Mouse (Mus musculus) c-Kit-negative CD71-positive TER-119-positive erythroid progenitor cells, embryonic 14.5 days (primary cell): Measurements from ENCODE around the gene Hoxd13.

Experiments used
- DNase-seq: peaks from one replicate; pipeline ENCODE4 v3.0.0-alpha.2; 2013; ENCODE audit warnings: low read depth, low spot score

Hoxd13 gene

DNA sequence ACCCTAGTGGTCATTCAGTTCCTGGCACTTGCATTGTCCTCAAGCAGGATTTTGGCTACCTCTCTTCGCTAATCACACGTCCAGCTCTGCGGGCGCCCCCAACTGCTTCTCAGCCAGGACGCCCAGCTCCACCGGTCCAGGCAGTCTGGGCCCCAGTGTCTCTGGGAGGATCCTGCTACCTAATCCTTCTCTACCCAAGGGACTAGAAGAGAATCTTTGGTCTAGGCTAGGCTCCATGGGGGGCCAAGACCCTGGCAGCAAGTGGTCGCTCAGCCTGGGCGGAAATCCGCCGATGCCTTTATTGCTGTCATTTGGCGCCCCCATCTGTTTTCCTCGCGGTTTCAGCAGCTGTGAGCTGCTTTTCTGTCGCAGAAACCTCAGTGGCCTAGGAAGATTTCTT, 6.4 kb upstream of the Hoxd13 start:
- DNase-seq: no peak

DNA sequence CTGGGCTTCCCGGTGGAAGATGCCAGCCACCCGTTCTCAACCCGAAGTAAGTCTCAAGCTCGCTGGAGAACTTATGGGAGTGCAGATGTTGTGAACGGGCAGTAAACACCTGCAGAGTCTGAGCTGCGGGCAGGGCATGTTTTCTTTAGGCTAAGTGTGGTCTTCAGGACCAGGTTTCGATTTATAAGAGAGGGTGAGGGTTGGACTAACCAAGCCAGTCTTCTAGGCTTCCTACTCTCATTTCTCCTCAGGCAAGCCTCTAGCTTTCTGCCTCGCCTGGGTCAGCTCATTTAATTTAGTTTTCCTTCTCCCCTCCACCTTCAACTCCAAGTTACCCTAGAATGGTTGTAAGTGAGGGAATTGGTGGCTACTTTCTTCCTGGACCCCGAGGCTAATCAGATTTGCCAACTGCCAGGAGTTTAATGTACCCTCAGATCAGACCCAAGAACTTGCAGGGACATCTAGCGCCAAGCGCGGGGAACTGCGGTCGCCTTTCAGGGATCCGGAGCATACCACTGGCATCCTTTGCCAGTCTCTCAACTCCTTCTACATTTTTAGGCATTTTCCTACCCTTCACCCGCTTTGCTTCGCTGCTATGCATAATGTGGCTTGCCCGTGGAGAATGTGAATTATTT, 4.7 kb upstream of the Hoxd13 start:
- no peak for DNase-seq

DNA sequence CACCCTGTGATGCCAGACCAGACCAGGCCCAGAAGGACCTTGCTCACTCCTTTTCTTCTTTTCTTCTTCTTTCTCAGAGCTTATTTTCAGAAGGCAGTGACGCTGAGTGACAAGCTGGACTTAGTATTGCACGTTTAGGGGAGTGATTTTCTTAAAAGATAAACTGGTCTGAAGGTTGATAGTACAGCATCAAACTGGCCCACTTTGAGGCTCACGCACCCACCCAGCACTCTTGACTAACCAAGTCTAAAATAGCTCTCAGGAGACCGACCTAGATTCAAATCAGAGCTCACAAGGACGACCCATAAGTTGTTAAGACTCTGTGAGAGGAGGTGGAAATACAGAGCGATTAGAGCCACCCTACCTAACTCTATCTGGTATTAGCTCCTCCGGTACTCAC, 1.7 kb upstream of the Hoxd13 start:
- no peak for DNase-seq

DNA sequence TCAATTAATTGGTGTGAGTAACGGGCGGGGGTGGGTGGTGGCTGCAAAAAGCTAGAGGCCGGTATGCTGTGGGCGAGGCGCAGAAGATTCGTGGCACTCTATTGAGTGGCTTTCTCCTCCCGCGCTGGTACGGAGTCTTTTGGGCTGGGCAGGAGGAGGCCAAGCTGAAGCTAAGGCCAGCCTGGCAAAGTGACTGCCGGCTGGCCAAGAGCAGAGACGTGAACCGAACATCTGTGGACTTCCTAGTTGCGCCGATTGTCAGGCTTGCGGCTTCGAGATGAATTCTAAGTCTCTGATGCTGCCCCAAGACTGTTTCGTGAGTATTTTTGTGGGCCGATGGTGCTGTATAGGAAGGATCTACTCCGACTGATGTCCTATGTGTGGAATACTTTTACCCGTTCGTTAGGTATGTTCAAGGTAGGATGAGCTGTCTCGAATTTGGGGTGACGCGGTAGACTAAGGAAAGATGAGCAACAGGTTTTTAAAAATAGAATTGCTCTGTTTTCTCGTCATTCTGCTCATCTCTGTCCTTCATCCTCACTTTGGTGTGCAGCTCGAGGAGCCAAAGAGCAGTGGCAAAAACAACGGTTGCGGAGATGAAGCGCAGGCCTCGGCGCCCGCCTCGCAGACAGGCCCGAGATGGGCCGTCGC, 794 bp upstream of the Hoxd13 start:
- DNase-seq: no peak

DNA sequence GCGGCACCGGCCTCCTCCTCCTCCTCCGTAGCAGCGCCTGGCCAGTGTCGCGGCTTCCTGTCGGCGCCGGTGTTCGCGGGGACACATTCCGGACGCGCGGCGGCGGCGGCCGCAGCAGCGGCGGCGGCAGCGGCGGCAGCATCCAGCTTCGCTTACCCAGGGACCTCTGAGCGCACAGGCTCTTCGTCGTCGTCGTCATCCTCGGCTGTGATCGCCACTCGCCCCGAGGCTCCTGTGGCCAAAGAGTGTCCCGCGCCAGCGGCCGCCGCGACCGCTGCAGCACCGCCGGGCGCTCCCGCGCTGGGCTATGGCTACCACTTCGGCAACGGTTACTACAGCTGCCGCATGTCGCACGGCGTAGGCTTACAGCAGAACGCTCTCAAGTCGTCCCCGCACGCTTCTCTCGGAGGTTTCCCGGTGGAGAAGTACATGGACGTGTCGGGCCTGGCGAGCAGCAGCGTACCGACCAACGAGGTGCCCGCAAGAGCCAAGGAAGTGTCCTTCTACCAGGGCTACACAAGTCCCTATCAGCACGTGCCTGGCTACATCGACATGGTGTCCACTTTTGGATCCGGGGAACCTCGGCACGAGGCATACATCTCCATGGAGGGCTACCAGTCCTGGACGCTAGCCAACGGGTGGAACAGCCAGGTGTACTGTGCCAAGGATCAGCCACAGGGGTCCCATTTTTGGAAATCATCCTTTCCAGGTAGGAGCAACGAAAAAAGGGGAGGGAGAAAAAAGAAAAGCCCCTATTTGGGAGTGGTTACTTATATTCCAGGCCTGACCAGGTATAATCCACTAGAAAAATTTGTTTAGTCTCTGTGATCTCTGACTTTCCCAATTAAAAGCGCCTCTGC, 490 bp downstream of the Hoxd13 start:
- no peak for DNase-seq

DNA sequence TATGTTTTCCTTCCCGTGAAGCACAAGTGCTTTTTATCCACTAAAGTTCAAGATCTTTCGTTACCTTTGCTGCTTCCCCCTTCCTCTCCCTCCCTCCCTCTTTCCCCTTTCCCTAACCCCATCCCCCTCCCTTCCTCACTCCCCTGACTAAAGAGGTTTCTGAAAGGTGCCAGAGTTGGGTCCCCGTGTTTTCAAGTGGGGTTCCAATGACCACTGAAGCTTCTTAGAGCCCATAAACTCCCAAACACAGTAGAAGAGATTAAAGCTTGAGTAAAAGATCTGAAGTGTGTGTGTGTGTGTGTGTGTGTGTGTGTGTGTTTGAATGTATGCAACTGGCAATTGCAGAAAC, 1.1 kb downstream of the Hoxd13 start:
- DNase-seq: no peak

DNA sequence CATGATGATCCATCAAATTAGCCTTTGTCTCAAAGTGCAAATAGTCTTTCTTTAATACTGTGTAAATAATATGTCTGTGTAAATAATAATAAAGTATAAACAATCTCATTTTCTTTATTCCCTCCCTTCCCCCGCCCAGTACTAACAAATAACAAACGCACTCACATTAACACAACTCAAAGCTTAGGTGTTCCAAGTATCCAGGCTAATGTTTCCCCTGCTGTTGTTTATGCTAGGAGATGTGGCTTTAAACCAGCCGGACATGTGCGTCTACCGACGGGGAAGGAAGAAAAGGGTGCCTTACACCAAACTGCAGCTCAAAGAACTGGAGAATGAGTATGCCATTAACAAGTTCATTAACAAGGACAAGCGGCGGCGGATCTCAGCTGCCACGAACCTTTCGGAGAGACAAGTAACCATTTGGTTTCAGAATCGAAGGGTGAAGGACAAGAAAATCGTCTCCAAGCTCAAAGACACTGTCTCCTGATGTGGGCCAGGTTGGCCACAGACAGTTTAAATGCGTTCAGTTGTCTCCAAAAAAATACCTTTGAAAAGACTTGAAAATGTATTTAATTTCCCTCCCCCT, 1.6 kb downstream of the Hoxd13 start:
- no peak for DNase-seq

DNA sequence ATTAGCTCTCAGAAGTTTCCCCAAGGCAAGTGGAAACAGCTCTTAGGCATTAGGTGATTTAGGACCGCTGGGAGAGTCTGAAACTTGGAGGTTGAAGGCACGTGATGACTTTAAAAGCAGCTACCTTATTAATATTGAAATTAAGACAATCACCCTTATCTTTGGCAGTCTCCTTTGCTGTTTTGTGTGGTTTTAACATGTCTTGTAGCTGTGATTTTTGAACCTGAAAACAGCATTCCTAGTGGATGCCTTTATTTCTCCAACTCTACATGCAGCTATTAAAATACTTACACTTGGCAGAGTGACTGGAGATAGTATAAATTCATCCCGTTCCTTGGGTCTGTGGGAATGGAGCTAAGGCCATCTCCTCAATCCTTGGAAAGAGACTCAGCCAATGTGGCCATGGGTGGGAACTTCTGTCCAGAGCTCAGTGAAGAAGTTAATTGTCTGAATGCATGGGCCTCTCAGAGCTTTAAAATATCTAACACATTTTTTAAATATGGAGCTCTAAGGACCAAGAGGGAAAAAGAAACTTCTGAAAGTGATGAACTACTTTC, 2.6 kb downstream of the Hoxd13 start:
- no peak for DNase-seq

DNA sequence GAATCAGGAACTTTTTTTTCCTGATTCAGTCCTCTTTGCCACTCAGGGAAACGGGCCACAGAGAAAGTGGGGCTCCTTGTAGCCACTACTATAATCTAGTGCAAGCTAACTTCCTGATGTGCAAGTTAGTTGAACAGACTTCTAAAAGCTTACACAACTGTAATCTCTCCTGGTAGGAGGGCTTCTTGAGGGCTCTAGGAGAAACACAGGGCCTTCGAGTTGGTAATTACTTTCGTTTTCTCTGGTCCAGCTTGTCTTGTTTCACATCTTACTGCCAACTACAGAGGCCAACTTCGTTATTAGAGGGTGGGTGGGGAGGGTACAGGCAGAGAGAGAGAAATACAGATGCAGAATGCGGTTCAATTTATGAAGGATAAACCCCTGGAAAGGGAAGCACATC, 3.7 kb downstream of the Hoxd13 start:
- DNase-seq: no peak

DNA sequence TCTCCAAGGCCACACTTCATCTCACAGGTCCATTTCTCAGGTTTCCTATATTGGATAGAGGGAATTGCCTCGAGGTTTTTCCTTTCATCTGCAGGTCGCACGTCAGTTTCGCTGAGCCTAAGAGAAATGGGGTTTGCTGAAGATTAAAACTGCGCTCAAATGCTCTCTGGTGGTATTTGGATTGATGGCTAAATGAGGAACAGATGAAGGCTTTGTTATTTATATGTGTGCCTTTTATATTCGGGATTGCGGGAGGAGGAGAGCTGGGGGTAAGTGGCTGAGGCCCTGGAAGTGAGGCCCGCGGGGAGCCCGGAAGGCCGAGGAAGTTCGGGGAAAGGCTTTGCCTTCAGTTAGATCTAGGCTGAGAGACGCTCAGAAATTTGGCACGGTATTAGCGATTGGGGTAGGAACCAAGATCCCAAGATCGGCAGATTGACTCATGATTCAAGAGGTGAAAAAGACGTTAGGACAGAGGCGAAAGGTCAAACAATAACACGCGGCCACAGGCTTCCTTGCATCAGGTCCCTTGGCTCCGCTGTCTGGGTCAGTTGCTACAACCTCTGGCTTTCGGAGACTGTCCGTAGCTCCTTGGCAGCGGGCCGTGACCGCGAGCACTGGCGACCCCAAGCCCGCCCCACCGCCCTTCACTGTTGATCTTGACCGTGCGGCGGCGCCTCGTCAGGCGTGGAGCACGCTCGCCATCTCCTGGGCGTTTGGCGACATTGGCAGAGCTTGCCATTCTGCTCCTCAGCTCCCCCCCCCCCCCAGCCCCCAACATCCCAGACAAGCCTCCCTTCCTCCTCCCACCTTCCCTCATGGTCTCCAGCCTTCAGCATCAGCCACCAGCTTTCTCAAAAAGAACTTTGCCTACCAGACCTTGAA, 4.6 kb downstream of the Hoxd13 start:
- no peak for DNase-seq

DNA sequence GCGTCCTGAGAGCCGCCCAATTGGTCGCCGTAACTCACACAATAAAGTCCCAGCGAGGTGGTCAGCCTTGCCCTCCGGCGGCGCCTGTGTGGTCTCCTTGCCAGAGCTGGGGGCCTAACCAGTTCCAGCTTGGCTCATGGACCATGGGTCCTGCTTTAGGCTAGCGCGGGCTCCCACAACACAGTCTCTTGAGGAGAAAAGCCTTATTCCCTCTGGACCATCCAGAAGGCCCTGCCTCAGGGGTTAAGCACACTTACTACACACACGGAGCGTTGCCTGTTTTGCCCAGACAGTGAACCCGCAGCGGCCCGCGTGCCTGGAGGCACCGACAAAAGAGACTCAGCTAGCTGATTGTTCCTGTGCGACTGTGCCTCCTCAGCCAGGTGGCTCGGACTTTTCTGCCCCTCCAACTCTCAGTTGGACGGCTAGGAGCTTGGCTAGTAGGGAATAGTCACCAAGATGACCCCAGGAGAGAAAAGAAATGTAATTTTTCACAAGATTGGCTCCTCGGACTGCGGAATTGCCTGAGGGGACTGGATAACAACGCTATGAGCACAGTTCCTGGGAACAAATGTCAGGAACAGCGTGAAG, 5.8 kb downstream of the Hoxd13 start:
- DNase-seq: no peak

DNA sequence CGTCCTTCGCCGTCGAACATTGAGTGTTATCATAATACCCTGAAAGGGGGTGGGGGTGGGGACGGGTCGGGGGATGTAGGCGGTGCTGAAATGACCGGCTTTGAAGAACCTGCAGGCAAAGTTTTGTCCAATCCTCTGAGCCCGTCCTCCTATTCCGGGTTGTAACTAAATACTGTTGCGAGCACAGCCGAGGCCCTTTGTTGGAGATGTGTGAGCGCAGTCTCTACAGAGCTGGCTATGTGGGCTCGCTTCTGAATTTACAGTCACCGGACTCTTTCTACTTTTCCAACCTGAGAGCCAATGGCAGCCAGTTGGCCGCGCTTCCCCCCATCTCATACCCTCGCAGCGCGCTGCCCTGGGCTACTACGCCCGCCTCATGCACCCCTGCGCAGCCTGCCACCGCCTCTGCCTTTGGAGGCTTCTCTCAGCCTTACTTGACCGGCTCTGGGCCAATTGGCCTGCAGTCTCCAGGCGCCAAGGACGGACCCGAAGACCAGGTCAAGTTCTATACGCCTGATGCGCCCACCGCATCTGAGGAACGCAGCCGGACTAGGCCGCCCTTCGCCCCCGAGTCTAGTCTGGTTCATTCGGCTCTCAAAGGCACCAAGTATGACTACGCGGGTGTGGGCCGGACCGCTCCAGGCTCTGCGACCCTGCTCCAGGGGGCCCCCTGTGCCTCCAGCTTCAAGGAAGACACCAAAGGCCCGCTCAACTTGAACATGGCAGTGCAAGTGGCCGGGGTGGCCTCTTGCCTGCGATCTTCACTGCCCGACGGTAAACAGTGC, 7.0 kb downstream of the Hoxd13 start, which contains the start of gene Hoxd12:
TSS of gene Hoxd12 (plus strand) at position 133 of the 785 bp plus-strand sequence.
- no peak for DNase-seq

DNA sequence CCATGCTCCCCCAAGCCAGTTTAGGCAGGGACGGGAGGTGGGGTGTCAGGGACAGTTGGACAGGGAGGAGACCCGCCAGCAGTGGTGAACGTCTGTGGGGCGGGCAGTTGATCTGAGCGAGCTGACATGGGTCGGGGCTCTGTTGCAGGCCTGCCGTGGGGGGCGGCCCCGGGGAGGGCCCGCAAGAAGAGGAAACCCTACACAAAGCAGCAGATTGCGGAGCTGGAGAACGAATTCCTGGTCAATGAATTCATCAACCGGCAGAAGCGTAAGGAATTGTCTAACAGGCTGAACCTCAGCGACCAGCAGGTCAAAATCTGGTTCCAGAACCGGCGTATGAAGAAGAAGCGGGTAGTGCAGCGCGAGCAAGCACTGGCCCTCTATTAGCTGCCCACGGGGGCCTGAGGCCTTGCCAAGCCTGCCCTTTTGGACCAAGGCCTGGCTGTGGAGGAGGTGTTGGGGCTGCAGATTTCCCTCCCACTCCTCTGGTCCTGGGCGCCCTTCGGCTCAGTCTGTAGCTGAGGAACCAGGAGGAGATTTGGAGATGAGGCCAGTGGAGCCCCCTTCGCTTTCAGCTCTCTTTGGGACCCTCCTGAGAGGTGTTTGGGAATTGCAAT, 7.7 kb downstream of the Hoxd13 start:
- no peak for DNase-seq

DNA sequence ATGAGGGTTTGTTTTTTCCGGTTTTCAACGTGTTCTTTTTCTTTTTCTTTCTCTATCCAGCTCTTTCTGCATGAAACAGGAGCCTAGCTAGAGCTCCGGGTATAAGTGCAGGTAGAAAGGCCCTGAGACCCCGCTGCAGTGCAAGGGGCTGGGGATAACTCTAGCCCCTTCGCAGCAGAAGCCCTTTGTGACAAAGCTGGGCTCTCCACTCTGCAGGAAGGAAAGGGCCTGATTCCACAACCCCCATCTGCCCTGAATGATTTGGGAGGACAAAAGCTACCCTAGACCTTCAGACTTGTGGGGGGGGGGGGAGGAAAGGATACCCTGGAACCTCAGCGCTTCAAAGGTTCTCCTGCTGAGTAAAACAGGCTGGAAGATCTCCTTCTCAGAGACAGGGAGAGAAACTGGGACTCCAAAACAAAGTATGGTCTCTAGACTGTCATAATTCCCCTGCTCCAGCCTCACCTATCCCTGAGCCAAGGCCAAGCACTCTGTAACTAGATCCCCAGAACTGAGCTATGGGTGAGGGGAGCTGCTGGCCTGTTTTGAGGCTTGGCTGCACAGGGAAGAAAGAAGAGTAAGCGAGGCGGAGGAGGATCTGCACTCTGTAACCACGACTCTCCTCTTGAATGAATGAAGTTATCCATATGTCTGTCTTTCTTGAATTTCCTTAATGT, 8.4 kb downstream of the Hoxd13 start:
- DNase-seq: no peak

DNA sequence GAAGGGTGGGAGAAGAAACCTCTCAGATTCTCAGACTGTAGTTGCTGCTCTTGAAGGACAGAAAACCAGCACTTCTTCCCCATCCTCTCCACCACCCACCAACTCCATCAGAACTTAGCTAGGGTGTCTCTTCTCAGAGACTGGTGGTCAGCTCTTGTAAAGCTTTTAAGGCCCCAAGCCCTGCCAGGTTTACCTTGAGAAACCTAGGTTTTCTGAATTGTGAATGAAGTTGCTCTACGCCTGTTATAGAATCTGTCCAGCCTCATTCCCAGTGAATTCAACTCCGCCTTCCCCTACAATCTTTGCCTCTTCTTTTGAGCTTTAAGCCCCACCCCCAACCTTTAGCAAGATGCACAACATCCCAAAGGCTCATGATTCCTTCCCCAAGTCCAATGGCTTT, 9.0 kb downstream of the Hoxd13 start:
- DNase-seq: no peak

DNA sequence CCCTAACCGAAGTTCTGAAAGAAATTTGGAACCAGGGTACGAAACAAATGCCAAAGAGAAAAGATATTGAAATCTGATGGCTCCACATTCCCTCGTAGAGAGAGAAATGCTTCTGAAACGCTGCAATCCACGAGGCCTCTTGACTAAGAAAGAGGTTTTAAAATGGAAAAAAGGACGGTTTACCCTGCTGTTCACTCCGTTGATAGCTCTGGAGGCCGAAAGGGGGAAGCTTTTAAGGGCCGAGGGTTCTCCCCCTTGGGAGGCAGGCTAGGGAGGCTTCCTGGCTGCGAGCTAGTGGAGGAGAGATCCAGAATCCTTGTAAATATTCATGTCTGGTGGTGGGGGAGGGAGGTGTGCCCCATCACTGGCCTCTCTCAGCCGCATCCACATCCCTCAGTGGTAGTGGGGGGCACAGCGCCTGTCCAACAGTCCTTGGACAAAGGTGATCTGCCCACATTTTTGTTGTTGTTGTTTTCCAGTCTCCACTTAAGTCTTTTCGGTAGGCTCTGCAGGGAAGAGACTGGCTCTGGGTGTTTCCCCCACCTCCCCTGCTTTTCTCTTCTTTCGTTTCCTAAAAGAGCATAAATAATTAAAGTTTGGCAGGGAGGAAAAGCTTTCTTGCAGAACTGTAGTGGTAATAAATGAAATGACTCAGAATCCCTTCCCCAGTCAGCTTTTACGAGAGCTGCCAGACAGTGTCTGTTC, 10.9 kb downstream of the Hoxd13 start, which contains the start of gene Hoxd11:
TSS of gene Hoxd11 (plus strand) at position 667 of the 705 bp plus-strand sequence.
- no peak for DNase-seq

DNA sequence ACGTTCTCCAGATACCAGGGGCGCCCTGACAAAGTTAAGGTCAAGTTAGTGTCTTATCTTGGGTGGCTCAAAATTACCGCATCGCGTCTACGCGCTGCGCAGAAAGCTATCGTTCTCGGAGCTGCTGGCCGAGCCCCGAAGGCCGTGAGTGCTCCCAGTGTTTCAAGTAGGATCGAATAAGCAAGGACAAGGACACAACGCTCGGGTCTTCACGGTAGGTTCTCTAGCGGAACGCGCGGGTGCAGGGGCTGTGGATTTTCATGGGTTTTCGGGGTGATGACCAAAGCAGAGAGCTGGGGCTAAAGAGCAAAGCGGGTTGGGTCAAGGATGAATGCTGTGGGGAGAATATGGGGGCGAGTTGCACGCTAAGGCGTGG, 11.5 kb downstream of the Hoxd13 start:
- no peak for DNase-seq

DNA sequence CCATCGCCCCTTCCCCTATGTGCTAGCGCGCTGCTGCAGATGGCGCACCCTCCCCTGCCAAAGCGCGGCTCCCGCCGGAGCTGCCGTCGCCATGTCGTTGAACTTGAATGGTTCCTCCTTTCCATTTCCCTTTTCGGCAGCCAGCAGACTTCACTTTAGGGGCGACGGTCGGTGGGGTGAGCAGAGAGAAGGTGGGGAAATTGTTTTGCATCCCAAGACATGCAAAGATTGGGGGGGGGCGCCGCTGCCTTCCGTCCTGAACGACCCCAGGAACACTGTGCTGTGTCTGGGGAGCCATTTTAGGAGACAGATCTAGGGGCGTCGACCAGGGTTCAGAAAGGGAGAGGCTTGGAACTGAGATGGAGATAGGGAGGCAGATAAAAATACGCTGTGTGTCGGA, 11.9 kb downstream of the Hoxd13 start:
- no peak for DNase-seq
